Mouse (Mus musculus) myocyte (in vitro differentiated cells): ENCODE results near the gene Wdfy3. TPM values are rescaled to one million over a fixed set of nuclear protein-coding genes. Genes with fewer than 3 reads are reported as not detected.

Source experiments
- H3K27me3 ChIP-seq: one replicate; pipeline ENCODE4 v1.6.1; 2011; ENCODE audit not compliant: control insufficient read depth, insufficient read depth, insufficient read length
- H3K36me3 ChIP-seq: one replicate; pipeline ENCODE4 v1.6.1; 2011; ENCODE audit not compliant: control insufficient read depth, insufficient read depth
- H3K4me2 ChIP-seq: one replicate; pipeline ENCODE4 v1.6.1; 2011; ENCODE audit warnings: low read depth, control low read depth
- H3K4me3 ChIP-seq: one replicate; pipeline ENCODE4 v1.5.1; 2011; ENCODE audit warnings: mild to moderate bottlenecking, control low read depth, moderate library complexity
- H3K79me2 ChIP-seq: one replicate; pipeline ENCODE4 v1.6.1; 2011; ENCODE audit not compliant: control insufficient read depth, insufficient read depth
- H3ac ChIP-seq: one replicate; pipeline ENCODE4 v1.6.1; 2011; ENCODE audit not compliant: control insufficient read depth, insufficient read length
- CEBPB ChIP-seq: IDR thresholded peaks from 2 replicates; pipeline ENCODE4 v1.6.1; 2011; ENCODE audit warnings: mild to moderate bottlenecking, moderate library complexity; ENCODE audit not compliant: poor library complexity, insufficient read depth, severe bottlenecking
- E2F4 ChIP-seq: IDR thresholded peaks from one replicate; pipeline ENCODE4 v1.6.1; 2011; ENCODE audit warnings: mild to moderate bottlenecking, control low read depth, moderate library complexity; ENCODE audit not compliant: insufficient read depth
- MAX ChIP-seq: IDR thresholded peaks from one replicate; pipeline ENCODE4 v1.6.1; 2011; ENCODE audit warnings: low read depth, mild to moderate bottlenecking, control low read depth
- MYOD1 ChIP-seq, 3 experiments: IDR thresholded peaks; one replicate each; pipeline ENCODE4 v1.6.1; 2011; ENCODE audit warnings: control low read depth in 2 of 3, low read depth in 2 of 3, mild to moderate bottlenecking in 2 of 3, moderate library complexity in 1 of 3; ENCODE audit not compliant: insufficient read length in 2 of 3, control insufficient read depth in 1 of 3
- MYOG ChIP-seq, 3 experiments: IDR thresholded peaks; one replicate each; pipeline ENCODE4 v1.6.1; 2011; ENCODE audit warnings: control low read depth in 2 of 3, low read depth in 2 of 3, mild to moderate bottlenecking in 2 of 3; ENCODE audit not compliant: insufficient read length in 2 of 3, control insufficient read depth in 1 of 3, insufficient read depth in 1 of 3
- POLR2A ChIP-seq: IDR thresholded peaks from one replicate; pipeline ENCODE4 v1.6.1; 2011; ENCODE audit warnings: low read depth, mild to moderate bottlenecking, control low read depth, moderate library complexity; ENCODE audit not compliant: insufficient read length
- POLR2AphosphoS2 ChIP-seq: IDR thresholded peaks from one replicate; pipeline ENCODE4 v1.6.1; 2011; ENCODE audit warnings: low read depth, control low read depth; ENCODE audit not compliant: insufficient read length
- REST ChIP-seq: IDR thresholded peaks from one replicate; pipeline ENCODE4 v1.6.1; 2011; ENCODE audit warnings: mild to moderate bottlenecking, control low read depth, moderate library complexity; ENCODE audit not compliant: insufficient read depth, insufficient read length
- SRF ChIP-seq: IDR thresholded peaks from one replicate; pipeline ENCODE4 v1.6.1; 2011; ENCODE audit warnings: low read depth; ENCODE audit not compliant: control insufficient read depth, insufficient read length
- TCF12 ChIP-seq: IDR thresholded peaks from one replicate; pipeline ENCODE4 v1.6.1; 2011; ENCODE audit warnings: mild to moderate bottlenecking, control low read depth; ENCODE audit not compliant: poor library complexity, insufficient read depth, severe bottlenecking
- TCF3 ChIP-seq: IDR thresholded peaks from one replicate; pipeline ENCODE4 v1.6.1; 2011; ENCODE audit warnings: low read depth, control low read depth; ENCODE audit not compliant: insufficient read length
- USF1 ChIP-seq: IDR thresholded peaks from one replicate; pipeline ENCODE4 v1.6.1; 2011; ENCODE audit warnings: low read depth, mild to moderate bottlenecking, control low read depth, moderate library complexity
- polyA plus RNA-seq: library from polyadenylated mRNA; unstranded; fragments of >200 nt; fragmentation: generic; extraction: Trizol; gene quantifications from one replicate; pipeline ENCODE4 v1.2.1, GENCODE M21; 2012; ENCODE audit warnings: missing spikeins

Gene Wdfy3
- polyA plus RNA-seq, 1 experiment, result 9.5 TPM

- H3K27me3 ChIP-seq, result no peaks in the 10 kb centered on the region
- H3K36me3 ChIP-seq, result no peaks in the 10 kb centered on the region
- H3K4me2 ChIP-seq, result no peak overlapping the region
- TF ChIP-seq MYOG (IDR thresholded peaks at IDR 0.05; ENCODE audit: control insufficient read depth in 1 of 3, insufficient read depth in 1 of 3, insufficient read length in 2 of 3, low read depth in 2 of 3) (no peak), POLR2A (no peak), MAX (no peak), SRF (no peak), E2F4 (no peak), MYOD1 (IDR thresholded peaks at IDR 0.05; ENCODE audit: control insufficient read depth in 1 of 3, insufficient read length in 2 of 3, low read depth in 2 of 3) (no peak), REST (no peak), POLR2AphosphoS2 (no peak), USF1 (no peak), TCF3 (no peak), TCF12 (no peak), CEBPB (no peak)
- H3K4me3 ChIP-seq, result no peak overlapping the region
- peaks cover 95% of the 10 kb centered on the region for H3K79me2 ChIP-seq
- no peak overlapping the region for H3ac ChIP-seq
These were observed 14.5 kb downstream of the Wdfy3 start for GRCm38 (mm10) chr5:102055130-102055641.

DNA sequence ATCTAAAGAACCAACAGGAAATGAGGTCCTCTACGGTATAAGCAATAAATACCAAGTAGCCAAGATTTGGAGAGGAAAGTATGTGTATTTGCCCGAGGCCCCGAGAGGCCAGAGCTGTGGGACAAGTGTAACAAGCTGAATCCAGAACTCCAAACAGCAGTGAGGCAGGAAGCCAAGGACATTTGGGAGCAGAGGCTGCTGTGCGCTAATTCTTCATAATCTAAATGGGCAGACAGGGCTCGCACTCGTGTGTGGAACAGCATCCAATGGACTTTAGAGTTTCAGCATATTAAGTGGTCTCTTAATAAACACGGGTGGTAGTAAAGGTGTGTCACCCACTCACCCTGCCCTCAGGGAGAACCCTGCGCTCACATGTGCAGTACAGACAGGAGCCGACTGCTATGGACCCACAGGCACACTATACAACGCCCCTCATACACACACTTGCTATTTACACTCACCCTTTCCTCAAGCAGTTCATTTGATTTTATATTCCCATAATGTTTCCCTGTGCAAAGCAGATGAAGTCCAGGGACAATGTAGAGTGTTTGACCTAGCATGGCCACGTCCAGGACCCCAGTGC is 15.1 kb downstream of the Wdfy3 start:
- H3ac ChIP-seq, result no peak overlapping the region
- no peak overlapping the region for H3K4me3 ChIP-seq
- H3K4me2 ChIP-seq, result no peak overlapping the region
- TF ChIP-seq CEBPB (no peak), SRF (no peak), TCF12 (no peak), REST (no peak), MAX (no peak), E2F4 (no peak), MYOG (IDR thresholded peaks at IDR 0.05; ENCODE audit: control insufficient read depth in 1 of 3, insufficient read depth in 1 of 3, insufficient read length in 2 of 3, low read depth in 2 of 3) (no peak), TCF3 (no peak), POLR2AphosphoS2 (no peak), MYOD1 (IDR thresholded peaks at IDR 0.05; ENCODE audit: control insufficient read depth in 1 of 3, insufficient read length in 2 of 3, low read depth in 2 of 3) (no peak)
- no peaks in the 10 kb centered on the region for H3K27me3 ChIP-seq
- peaks cover 94% of the 10 kb centered on the region for H3K79me2 ChIP-seq
- no peaks in the 10 kb centered on the region for H3K36me3 ChIP-seq

DNA sequence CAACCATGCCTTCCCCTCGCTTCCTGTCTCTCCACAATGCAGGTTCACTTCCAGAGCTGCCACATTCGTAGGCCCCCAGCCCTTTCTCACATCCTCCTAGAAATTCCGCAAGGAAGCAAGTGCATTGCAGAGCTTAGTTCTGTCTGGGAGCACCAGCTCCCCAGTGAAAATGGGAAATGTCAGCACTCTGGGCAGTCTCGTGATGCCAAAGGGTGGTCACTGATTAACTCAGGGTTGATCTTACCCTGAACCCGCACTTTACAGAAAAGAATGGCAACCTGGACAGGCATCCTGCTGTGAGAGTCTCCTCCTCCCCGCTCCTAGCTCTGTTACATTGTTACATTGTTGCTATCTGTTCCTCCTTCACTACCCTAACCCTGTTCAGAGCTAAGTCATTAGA is 16.8 kb downstream of the Wdfy3 start:
- no peaks in the 10 kb centered on the region for H3K36me3 ChIP-seq
- no peak overlapping the region for H3K4me3 ChIP-seq
- H3ac ChIP-seq, result no peak overlapping the region
- H3K4me2 ChIP-seq, result no peak overlapping the region
- H3K79me2 ChIP-seq, result peaks cover 91% of the 10 kb centered on the region
- TF ChIP-seq SRF (no peak), POLR2A (no peak), CEBPB (no peak), E2F4 (no peak), MAX (no peak), USF1 (no peak), TCF3 (no peak), MYOD1 (IDR thresholded peaks at IDR 0.05; ENCODE audit: control insufficient read depth in 1 of 3, insufficient read length in 2 of 3, low read depth in 2 of 3) (no peak), MYOG (IDR thresholded peaks at IDR 0.05; ENCODE audit: control insufficient read depth in 1 of 3, insufficient read depth in 1 of 3, insufficient read length in 2 of 3, low read depth in 2 of 3) (no peak)
- no peaks in the 10 kb centered on the region for H3K27me3 ChIP-seq

GRCm38 (mm10) chr5:102052465-102052864 is 17.3 kb downstream of the Wdfy3 start:
- TF ChIP-seq E2F4, result no peak
- TF ChIP-seq TCF12, result no peak
- no peak for TF ChIP-seq TCF3
- TF ChIP-seq MAX, result no peak
- TF ChIP-seq POLR2A, result no peak
- TF ChIP-seq CEBPB, result no peak
- TF ChIP-seq MYOG (IDR thresholded peaks at IDR 0.05; ENCODE audit: control insufficient read depth in 1 of 3, insufficient read depth in 1 of 3, insufficient read length in 2 of 3, low read depth in 2 of 3), result no peak
- TF ChIP-seq MYOD1 (IDR thresholded peaks at IDR 0.05; ENCODE audit: control insufficient read depth in 1 of 3, insufficient read length in 2 of 3, low read depth in 2 of 3), result no peak
- no peak for TF ChIP-seq SRF
- no peak for TF ChIP-seq USF1
- no peak for TF ChIP-seq POLR2AphosphoS2
- no peak for TF ChIP-seq REST
- no peak overlapping the region for H3K4me2 ChIP-seq
- no peaks in the 10 kb centered on the region for H3K27me3 ChIP-seq
- H3K79me2 ChIP-seq, result peaks cover 91% of the 10 kb centered on the region
- no peak overlapping the region for H3K4me3 ChIP-seq
- H3ac ChIP-seq, result no peak overlapping the region
- no peaks in the 10 kb centered on the region for H3K36me3 ChIP-seq

DNA sequence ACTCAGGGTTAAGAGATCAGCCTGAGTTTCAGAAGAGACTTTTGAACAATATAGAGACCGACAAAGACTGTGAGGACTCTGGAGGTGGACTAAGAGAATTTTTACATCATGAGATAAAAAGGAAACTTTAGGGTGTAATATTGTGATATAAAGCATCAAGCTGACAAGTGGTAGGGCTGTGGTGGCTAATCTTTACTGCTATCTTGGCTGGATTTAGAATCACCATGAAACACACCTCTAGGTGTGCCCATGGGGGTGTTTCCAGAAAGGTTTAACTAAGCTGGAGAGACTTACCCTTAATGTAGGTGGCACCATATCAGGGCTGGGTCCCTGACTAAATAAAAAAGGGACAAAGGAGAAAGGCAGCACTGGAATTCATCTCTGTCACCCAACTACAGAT is 19.0 kb downstream of the Wdfy3 start:
- Histone ChIP-seq H3K4me3 (no peak overlapping the region), H3K4me2 (no peak overlapping the region), H3K36me3 (no peaks in the 10 kb centered on the region), H3ac (no peak overlapping the region), H3K27me3 (no peaks in the 10 kb centered on the region), H3K79me2 (peaks cover 87% of the 10 kb centered on the region)
- TF ChIP-seq POLR2AphosphoS2, result no peak
- TF ChIP-seq MYOD1 (IDR thresholded peaks at IDR 0.05; ENCODE audit: control insufficient read depth in 1 of 3, insufficient read length in 2 of 3, low read depth in 2 of 3), result no peak
- TF ChIP-seq TCF12, result no peak
- no peak for TF ChIP-seq USF1
- TF ChIP-seq MAX, result no peak
- TF ChIP-seq SRF, result no peak
- TF ChIP-seq POLR2A, result no peak
- no peak for TF ChIP-seq E2F4
